Mouse (Mus musculus) stomach, embryonic 14.5 days (tissue): ENCODE data around the gene Lipe. TPM values are rescaled to one million over a fixed set of nuclear protein-coding genes. Genes with fewer than 3 reads are reported as not detected.
A peak's percentile ranks its signal among the peaks of the same experiment; 100 is the strongest.

Experiments
- ATAC-seq: fragments of 200-750 bp; cut with Nextera tagmentation; 2 replicates; pipeline ENCODE4 v1.8.0; 2017; ENCODE audit warnings: low read depth, moderate TSS enrichment; ENCODE audit not compliant: insufficient number of reproducible peaks, insufficient read depth, low FRiP score
- H3K27ac ChIP-seq: fragments of 300-500 bp; sonication (generic); 2 replicates; pipeline ENCODE4 v1.5.1; 2014; ENCODE audit warnings: mild to moderate bottlenecking, low read length, moderate library complexity, mixed read lengths
- H3K27me3 ChIP-seq: fragments of 300-500 bp; sonication (generic); 2 replicates; pipeline ENCODE4 v1.6.1; 2014; ENCODE audit warnings: low read length, control low read depth, mixed read lengths; ENCODE audit not compliant: control insufficient read depth, insufficient read depth
- H3K36me3 ChIP-seq: fragments of 300-500 bp; sonication (generic); 2 replicates; pipeline ENCODE4 v1.6.1; 2014; ENCODE audit warnings: mild to moderate bottlenecking, control low read depth, low read length, moderate library complexity, mixed read lengths; ENCODE audit not compliant: control insufficient read depth, insufficient read depth
- H3K4me1 ChIP-seq: fragments of 300-500 bp; sonication (generic); 2 replicates; pipeline ENCODE4 v1.6.1; 2014; ENCODE audit warnings: low read length, control low read depth, mixed read lengths; ENCODE audit not compliant: control insufficient read depth, insufficient read depth
- H3K4me2 ChIP-seq: fragments of 300-500 bp; sonication (generic); replicated peaks from 2 replicates; pipeline ENCODE4 v1.6.1; 2014; ENCODE audit warnings: low read depth, low read length, control low read depth
- H3K4me3 ChIP-seq: fragments of 300-500 bp; sonication (generic); 2 replicates; pipeline ENCODE4 v1.5.1; 2014; ENCODE audit warnings: low read depth, low read length, control low read depth
- H3K9ac ChIP-seq: fragments of 300-500 bp; sonication (generic); replicated peaks from 2 replicates; pipeline ENCODE4 v1.6.1; 2014; ENCODE audit warnings: low read depth, mild to moderate bottlenecking, control low read depth, low read length, moderate library complexity, mixed read lengths
- H3K9me3 ChIP-seq: fragments of 300-500 bp; sonication (generic); 2 replicates; pipeline ENCODE4 v1.6.1; 2016; ENCODE audit warnings: low read depth, low read length, control low read depth; ENCODE audit not compliant: control insufficient read depth
- WGBS: fragments of 180-500 bp; shearing (Covaris S2); extraction: QIAGEN DNeasy Blood & Tissue Kit; methylation state at CpG from one replicate; pipeline ENCODE4 v1.1.7; 2014; 5-methylcytosine and 5-hydroxymethylcytosine counted together
- polyA plus RNA-seq: library from polyadenylated mRNA; unstranded; fragments of >200 nt; fragmentation: Nextera tagmentation; extraction: Ambion mirVana; gene quantifications from 2 replicates; pipeline ENCODE4 v1.2.1, GENCODE M21; 2014

Gene Lipe
- polyA plus RNA-seq, 1 experiment from 2014 or later: 3.7 TPM

DNA sequence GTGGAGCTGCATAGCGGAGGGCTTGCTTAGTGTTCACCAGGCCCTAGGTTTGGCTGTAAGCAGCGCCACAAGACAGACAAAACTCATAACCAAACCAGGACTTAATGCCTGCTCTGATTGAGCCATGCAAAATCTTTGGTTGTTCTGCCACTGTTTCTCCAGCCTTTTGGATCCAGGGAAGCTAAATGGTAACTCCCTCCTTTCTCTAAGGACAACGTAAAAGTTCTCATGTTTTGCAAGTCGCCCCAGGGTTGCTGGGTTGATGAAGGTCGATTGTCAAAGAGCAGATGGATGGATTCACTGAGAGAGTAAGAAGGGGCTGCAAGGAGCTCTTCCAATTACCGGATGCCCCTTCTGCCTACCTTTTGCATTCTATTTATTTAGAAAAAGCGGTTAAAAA, 3.8 kb downstream of the Lipe start:
- Histone ChIP-seq H3K9me3 (no peaks in the 10 kb centered on the region), H3K4me3 (peak overlapping the region; percentile 58), H3K4me1 (peaks cover 22% of the 10 kb centered on the region), H3K9ac (peak overlapping the region; percentile 45), H3K27me3 (no peaks in the 10 kb centered on the region), H3K36me3 (no peaks in the 10 kb centered on the region; the same call in 1 of the 2 replicates), H3K27ac (no peak overlapping the region), H3K4me2 (peak overlapping the region; percentile 76)
- no peak for ATAC-seq
- 15% methylated on average over 7 of the region's 7 CpGs for WGBS

DNA sequence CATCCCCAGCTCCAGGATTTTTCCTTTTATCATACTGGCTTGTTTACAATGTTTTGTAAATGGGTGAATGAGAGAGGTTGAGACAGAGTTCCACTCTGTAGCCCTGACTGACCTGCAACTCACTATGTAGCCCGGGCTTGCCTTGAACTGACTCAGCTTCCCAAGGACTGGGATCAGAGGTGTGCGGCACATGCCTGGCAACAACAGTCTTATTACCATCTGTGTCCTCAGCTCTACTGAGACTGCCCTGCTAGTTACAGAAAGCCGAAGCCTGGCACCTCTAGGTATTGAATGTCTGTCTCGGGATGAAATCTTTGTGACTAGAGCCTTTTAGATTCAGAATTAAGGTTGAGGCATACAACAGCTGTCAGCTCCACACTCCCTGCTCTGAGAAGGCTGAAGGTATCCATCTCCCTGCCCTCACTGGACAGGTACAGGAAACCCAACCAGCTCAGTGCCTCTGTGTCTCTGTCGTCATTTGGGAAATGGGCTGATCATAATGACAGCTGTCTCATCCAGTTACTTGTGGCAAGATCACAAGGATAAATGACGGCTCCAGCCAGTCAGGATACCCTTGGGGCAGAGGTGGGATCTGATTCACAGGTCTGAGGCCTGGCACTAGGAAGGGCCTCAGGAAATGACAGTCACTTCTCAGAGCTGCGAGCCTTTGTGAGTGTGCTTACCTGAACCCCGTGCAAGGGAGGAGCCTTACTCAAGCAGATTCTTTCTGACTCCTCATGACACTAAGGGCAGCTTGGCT, 4.9 kb downstream of the Lipe start:
- ATAC-seq: no peak
- Histone ChIP-seq H3K27me3 (no peaks in the 10 kb centered on the region), H3K9ac (no peak overlapping the region), H3K4me1 (peaks cover 22% of the 10 kb centered on the region), H3K4me3 (no peak overlapping the region), H3K27ac (no peak overlapping the region), H3K9me3 (no peaks in the 10 kb centered on the region), H3K4me2 (peak overlapping the region; percentile 76; the same call in 1 of the 2 replicates), H3K36me3 (no peaks in the 10 kb centered on the region; the same call in 1 of the 2 replicates)
- 80% methylated on average over 8 of the region's 8 CpGs for WGBS

DNA sequence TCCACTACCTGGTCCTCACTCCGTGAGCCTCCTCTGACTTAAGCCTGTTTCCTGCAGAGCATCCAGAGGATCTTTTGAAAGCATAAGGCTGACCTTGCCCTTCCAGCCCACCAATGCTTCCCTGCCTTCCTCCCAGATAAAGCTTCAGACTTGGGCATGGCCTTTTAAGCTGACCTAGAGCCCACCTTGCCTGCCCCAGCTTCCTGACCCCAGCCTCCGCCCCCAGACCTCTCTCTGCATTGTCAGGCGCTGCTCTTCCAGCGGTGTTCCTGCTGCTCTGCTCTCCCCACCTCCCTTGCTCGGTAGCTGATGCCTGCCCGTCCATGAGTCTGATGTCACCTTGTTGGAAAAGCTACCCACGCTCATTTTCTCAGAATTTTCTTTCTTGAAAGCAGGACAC, 5.7 kb downstream of the Lipe start:
- Histone ChIP-seq H3K27me3 (no peaks in the 10 kb centered on the region), H3K4me3 (no peak overlapping the region), H3K27ac (no peak overlapping the region), H3K9me3 (no peaks in the 10 kb centered on the region), H3K36me3 (peaks cover 5% of the 10 kb centered on the region), H3K4me2 (no peak overlapping the region), H3K4me1 (peaks cover 22% of the 10 kb centered on the region), H3K9ac (no peak overlapping the region)
- 57% methylated on average over 7 of the region's 7 CpGs for WGBS
- ATAC-seq: no peak

DNA sequence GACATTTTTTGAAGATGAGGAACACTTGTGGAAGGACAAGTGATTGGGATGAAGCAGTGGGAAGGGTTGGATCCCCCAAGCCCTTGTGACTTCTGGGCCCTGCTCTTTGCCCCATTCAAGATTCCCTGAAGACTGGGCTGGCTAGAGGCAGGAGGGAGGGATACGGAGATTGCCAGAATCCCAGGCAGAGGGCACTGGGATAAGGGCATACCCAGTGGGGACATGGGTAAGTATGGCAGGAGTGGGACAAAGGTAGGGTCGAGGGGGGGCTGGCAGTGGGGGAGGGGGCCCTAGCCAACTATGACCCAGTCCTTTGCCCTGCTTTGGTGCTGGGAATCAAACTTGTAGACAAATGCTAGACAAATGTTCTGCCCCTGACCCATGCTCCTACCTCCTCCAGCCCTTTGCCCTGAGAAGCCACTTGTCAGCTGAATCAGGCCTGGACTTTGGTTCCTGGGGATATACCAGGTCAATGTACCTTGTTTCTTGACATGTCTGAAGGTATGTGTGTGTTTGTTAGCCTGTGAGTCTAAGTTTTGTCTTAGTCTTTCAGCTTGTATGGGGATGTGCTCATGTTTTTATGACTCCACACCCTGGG, 6.6 kb downstream of the Lipe start:
- Histone ChIP-seq H3K4me2 (no peak overlapping the region), H3K36me3 (peaks cover 8% of the 10 kb centered on the region), H3K9me3 (no peaks in the 10 kb centered on the region), H3K27me3 (no peaks in the 10 kb centered on the region), H3K9ac (no peak overlapping the region), H3K27ac (no peak overlapping the region), H3K4me3 (no peak overlapping the region), H3K4me1 (peaks cover 22% of the 10 kb centered on the region)
- 84% methylated on average over 2 of the region's 2 CpGs for WGBS
- no peak for ATAC-seq

DNA sequence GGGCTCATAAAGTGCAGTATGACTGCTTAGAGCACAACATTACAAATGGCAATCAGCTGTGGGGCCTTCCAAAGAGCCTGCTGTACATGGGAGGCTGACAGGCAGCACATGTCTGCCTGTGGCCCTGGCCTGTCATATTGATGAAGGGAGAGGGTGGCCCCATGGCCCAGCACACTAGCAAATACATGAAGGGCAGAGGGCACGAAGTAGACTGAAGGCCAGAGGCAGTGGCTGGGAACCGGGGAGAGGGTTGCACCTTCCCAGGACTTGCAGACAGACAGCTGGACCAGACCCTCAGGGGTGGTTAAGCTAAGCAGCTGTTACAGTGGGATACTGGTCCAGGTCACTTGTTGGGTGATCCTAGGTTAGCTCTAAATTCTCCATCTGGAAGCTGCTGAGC, 7.5 kb downstream of the Lipe start:
- Histone ChIP-seq H3K9me3 (no peaks in the 10 kb centered on the region), H3K27ac (peak overlapping the region; percentile 36; the same call in 1 of the 2 replicates), H3K4me3 (no peak overlapping the region), H3K36me3 (peaks cover 8% of the 10 kb centered on the region), H3K27me3 (no peaks in the 10 kb centered on the region), H3K4me1 (peaks cover 28% of the 10 kb centered on the region), H3K4me2 (no peak overlapping the region), H3K9ac (no peak overlapping the region)
- whole genome bisulfite sequencing: 36% methylated on average over 2 of the region's 2 CpGs
- no peak for ATAC-seq

DNA sequence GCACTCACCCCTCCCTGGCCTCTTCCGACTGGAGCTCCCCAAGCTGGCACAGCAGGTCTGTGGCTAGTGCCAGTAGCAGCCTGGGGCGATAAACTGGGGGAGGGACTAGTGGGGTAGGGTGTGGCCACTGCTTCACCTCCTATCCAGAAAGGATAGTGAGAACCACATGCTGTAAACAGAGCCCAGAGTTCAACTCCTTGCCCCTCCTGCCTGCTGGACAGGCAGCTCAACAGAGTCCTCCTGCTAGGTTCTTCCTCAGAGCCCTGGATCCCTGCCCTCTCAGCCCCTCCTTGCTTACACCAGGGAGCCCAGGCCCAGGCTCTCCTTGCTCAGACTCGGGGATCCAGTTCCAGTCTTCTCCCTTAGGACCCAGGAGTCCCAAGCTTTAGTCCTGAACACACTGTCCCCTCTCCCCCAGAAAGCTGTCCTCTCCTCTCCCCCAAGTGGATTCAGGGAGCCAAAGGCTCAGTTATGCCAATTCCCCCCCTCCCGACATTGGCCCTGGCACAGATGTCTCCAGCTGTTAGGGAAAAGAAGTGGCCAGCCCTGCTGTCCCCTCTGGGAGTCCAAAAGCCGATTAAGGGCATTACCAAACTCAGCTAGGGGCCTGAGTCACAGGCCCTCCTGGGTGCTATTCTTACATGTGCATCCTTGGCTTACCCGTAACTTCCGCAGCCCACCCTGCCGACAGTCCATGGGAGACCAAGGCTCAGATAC, 8.3 kb downstream of the Lipe start:
- ATAC-seq: 0 out of 2 replicates have a peak, but pooled peaks have one; percentile 35
- WGBS: 53% methylated on average over 8 of the region's 8 CpGs
- H3K27me3 ChIP-seq: no peaks in the 10 kb centered on the region
- H3K27ac ChIP-seq: peak overlapping the region; percentile 36
- H3K4me3 ChIP-seq: no peak overlapping the region
- peaks cover 9% of the 10 kb centered on the region for H3K36me3 ChIP-seq
- H3K9me3 ChIP-seq: no peaks in the 10 kb centered on the region
- peak overlapping the region; percentile 10; the same call in 1 of the 2 replicates for H3K9ac ChIP-seq
- H3K4me1 ChIP-seq: peaks cover 33% of the 10 kb centered on the region
- no peak overlapping the region for H3K4me2 ChIP-seq

DNA sequence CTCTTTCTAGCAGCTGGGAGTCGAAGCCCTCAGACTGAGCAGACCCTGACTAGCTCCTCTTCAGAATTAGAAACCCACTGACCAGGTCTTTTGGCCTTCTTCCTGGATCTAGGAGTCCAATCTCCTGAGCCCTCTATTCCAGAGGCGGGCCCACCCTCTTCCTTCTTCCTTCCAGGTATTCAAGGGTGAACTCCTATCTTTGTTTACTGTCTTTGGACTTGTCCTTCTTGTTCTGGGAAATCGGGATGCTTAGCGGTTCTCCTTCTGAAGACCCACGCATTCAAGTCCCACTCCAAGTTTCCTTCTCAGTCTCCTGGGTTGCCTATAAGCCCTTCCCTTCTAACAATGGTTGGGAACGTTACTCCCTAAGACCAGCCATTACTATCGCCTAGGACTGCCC, 9.6 kb downstream of the Lipe start:
- Histone ChIP-seq H3K36me3 (peaks cover 17% of the 10 kb centered on the region), H3K4me1 (peaks cover 24% of the 10 kb centered on the region), H3K27me3 (no peaks in the 10 kb centered on the region), H3K4me3 (no peak overlapping the region), H3K9ac (no peak overlapping the region), H3K4me2 (no peak overlapping the region), H3K9me3 (no peaks in the 10 kb centered on the region), H3K27ac (no peak overlapping the region)
- 82% methylated on average over 7 of the region's 7 CpGs for WGBS
- ATAC-seq: no peak

DNA sequence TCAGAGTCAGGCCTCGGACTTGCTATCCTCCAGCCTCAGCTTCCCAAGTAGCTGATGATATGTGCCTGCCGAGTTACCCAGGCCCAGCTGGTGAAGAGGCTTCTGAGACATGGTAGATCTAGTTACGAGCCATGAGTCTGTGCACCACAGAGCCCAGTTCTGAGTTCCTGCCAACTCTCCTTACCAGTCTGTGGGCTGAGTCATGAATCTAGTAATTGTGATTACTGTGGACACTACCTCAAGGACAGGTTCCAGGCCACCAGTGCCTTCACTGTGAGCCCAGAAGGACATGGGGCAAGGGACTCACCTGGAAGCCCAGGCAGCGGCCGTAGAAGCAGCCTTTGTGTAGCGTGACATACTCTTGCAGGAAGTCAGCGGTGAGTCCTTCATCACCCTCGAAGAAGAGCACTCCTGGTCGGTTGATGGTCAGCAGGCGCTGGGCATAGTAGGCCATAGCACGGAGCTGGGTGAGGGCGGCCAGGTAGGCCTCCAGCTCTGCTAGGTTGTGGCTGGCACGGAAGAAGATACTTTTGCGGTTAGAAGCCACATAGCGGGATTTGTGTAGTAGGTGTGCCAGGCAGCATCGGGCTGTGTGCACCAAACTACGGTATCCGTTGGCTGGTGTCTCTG, 10.6 kb downstream of the Lipe start:
- Histone ChIP-seq H3K27ac (no peak overlapping the region), H3K4me1 (peaks cover 21% of the 10 kb centered on the region), H3K9ac (no peak overlapping the region), H3K4me3 (no peak overlapping the region), H3K4me2 (no peak overlapping the region), H3K36me3 (peaks cover 23% of the 10 kb centered on the region), H3K9me3 (no peaks in the 10 kb centered on the region), H3K27me3 (no peaks in the 10 kb centered on the region)
- 94% methylated on average over 18 of the region's 18 CpGs for WGBS
- ATAC-seq: no peak
